In the genomic region with DNA sequence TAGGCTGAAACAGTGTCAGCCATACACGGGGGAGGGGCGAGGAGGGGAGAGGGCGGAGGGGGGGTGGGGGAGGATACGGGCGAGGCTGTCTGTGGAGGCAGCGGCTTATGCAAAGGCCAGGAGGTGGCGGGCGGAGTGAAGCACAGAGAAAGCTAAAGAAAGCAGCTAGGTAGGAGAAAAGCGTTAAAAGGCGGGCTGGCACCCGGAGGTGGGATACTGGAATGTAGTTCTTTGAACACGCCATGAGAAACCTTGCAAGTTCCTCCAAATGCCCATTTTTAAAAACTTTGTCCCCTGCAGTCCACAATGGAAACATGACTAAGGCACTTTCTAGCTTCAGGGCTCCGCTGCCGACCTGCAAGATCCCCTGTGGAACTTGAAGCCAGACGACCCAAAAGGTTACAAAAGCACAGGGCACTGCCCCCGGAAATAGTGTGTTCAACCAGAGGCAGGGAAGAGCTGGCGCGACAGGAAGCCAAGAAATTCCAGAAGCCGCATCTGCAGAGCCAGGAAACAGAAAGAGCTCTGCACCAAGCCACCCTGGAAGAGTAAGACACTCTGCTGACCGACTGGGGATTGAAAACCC, we compare ENCODE assay signal across 8 mouse cellular contexts. TPM values are rescaled to one million over a fixed set of nuclear protein-coding genes. Genes with fewer than 3 reads are reported as not detected.
A peak's percentile ranks its signal among the peaks of the same experiment; 100 is the strongest.
DNase-seq lines count a peak whose midpoint lies in the region; ATAC-seq lines count a peak whose summit lies in the region.

No protein-coding gene starts in this region.

- H3K4me2 ChIP-seq in embryonic facial prominence, embryonic 11.5 days (ENCODE audit: low read depth, low read length): no peak overlapping the region; the same call in none of the 2 replicates
- peak overlapping the region; percentile 70 for H3K4me2 ChIP-seq in heart, embryonic 13.5 days
- peak overlapping the region; percentile 58 for H3K4me2 ChIP-seq in kidney, embryonic 16.5 days (replicated peaks; ENCODE audit: low read depth, low read length)

- no peaks in the 10 kb centered on the region for H3K9me3 ChIP-seq in embryonic facial prominence, embryonic 11.5 days (replicated peaks; ENCODE audit: control insufficient read depth, low read length)
- no peaks in the 10 kb centered on the region for H3K9me3 ChIP-seq in heart, embryonic 13.5 days
- no peaks in the 10 kb centered on the region for H3K9me3 ChIP-seq in kidney, embryonic 16.5 days (ENCODE audit: low read length)

- 4% methylated on average over 20 of the region's 20 CpGs for WGBS in embryonic facial prominence, embryonic 11.5 days
- 6% methylated on average over 20 of the region's 20 CpGs for WGBS in heart, embryonic 13.5 days
- 3% methylated on average over 20 of the region's 20 CpGs for WGBS in kidney, embryonic 16.5 days

- peak overlapping the region; percentile 1; the same call in 1 of the 2 replicates for H3K9ac ChIP-seq in embryonic facial prominence, embryonic 11.5 days (replicated peaks; ENCODE audit: low read length)
- peak overlapping the region; percentile 70 for H3K9ac ChIP-seq in heart, embryonic 13.5 days
- H3K9ac ChIP-seq in kidney, embryonic 16.5 days (replicated peaks; ENCODE audit: low read length): peak overlapping the region; percentile 58

- H3K36me3 ChIP-seq in embryonic facial prominence, embryonic 11.5 days (replicated peaks; ENCODE audit: control insufficient read depth, insufficient read depth, low read depth, low read length): no peaks in the 10 kb centered on the region
- no peaks in the 10 kb centered on the region for H3K36me3 ChIP-seq in heart, embryonic 13.5 days
- no peaks in the 10 kb centered on the region for H3K36me3 ChIP-seq in kidney, embryonic 16.5 days (ENCODE audit: insufficient read depth, low read length)

- no peaks in the 10 kb centered on the region; the same call in none of the 2 replicates for H3K4me1 ChIP-seq in embryonic facial prominence, embryonic 11.5 days (ENCODE audit: control insufficient read depth, insufficient read depth, low read length)
- peaks cover 55% of the 10 kb centered on the region for H3K4me1 ChIP-seq in heart, embryonic 13.5 days
- H3K4me1 ChIP-seq in kidney, embryonic 16.5 days (ENCODE audit: insufficient read depth, low read length): peaks cover 37% of the 10 kb centered on the region

- peak overlapping the region; percentile 73 for H3K27ac ChIP-seq in embryonic facial prominence, embryonic 11.5 days (replicated peaks; ENCODE audit: low read depth, low read length)
- peak overlapping the region; percentile 78 for H3K27ac ChIP-seq in heart, embryonic 13.5 days (replicated peaks)
- H3K27ac ChIP-seq in kidney, embryonic 16.5 days (ENCODE audit: low read length): peak overlapping the region; percentile 91

- DNase-seq in frontal cortex, adult 2 months (ENCODE audit: extremely low spot score in 1 of 2, low spot score in 1 of 2): peak; percentile 41 to 74
- no peak for DNase-seq in frontal cortex, postnatal 14 days (ENCODE audit: low spot score in 2 of 2)
- peak; percentile 72 for DNase-seq in embryonic facial prominence, embryonic 11.5 days (ENCODE audit: low spot score)
- peak; percentile 67 for DNase-seq in lung, postnatal 10 days
- DNase-seq in skeletal muscle tissue, adult 2 months (ENCODE audit: low read depth, low spot score): peak; percentile 37
- no peak for DNase-seq in cerebellum, postnatal 36 days

- ATAC-seq in embryonic facial prominence, embryonic 11.5 days (replicated peaks; ENCODE audit: insufficient number of reproducible peaks, low FRiP score, low TSS enrichment, low read depth): no peak
- no peak for ATAC-seq in heart, embryonic 13.5 days (ENCODE audit: extremely low read depth, insufficient number of reproducible peaks, low FRiP score, low TSS enrichment)
- peak; percentile 57 for ATAC-seq in kidney, embryonic 16.5 days (ENCODE audit: low FRiP score, low TSS enrichment)

- no peaks in the 10 kb centered on the region for H3K27me3 ChIP-seq in embryonic facial prominence, embryonic 11.5 days (ENCODE audit: control insufficient read depth, insufficient read depth, low read length)
- no peaks in the 10 kb centered on the region for H3K27me3 ChIP-seq in heart, embryonic 13.5 days (replicated peaks)
- no peaks in the 10 kb centered on the region for H3K27me3 ChIP-seq in kidney, embryonic 16.5 days (ENCODE audit: insufficient read depth, low read length)

- no peak overlapping the region for H3K4me3 ChIP-seq in embryonic facial prominence, embryonic 11.5 days (ENCODE audit: low read depth, low read length)
- H3K4me3 ChIP-seq in heart, embryonic 13.5 days: peak overlapping the region; percentile 41
- H3K4me3 ChIP-seq in kidney, embryonic 16.5 days (ENCODE audit: low read length): peak overlapping the region; percentile 33

RNA-seq across cellular contexts. Expression of gene Sowahb, which starts 39.5 kb away (rescaled TPM):
- polyA plus RNA-seq in frontal cortex, adult 2 months (2012; rRNA removed): 5.2 and 5.4 TPM in 2 replicates
- polyA plus RNA-seq in embryonic facial prominence, embryonic 11.5 days (2014; fragmentation: Nextera tagmentation; extraction: Ambion mirVana): 0.45 and 0.66 TPM in 2 replicates
- 0.08 TPM in 1 of 2 replicates, not detected in the other for polyA plus RNA-seq in heart, embryonic 13.5 days (2015; fragmentation: Nextera tagmentation; extraction: Ambion mirVana)
- polyA plus RNA-seq in kidney, embryonic 16.5 days (2015; fragmentation: Nextera tagmentation; extraction: Ambion mirVana): 1.4 and 1.7 TPM in 2 replicates

Comparison
In these comparisons a context has a peak if more than half of its experiments do, and no peak if none do; other contexts are left out.
1. DNase-seq: peak in frontal cortex, adult 2 months (2 of 2), embryonic facial prominence, embryonic 11.5 days (single experiment), lung, postnatal 10 days (single experiment) and skeletal muscle tissue, adult 2 months (single experiment); none in frontal cortex, postnatal 14 days (0 of 2) and cerebellum, postnatal 36 days (0 of 2).
2. H3K9ac ChIP-seq: peak in every context shown above with its lines; median percentile 70 in heart, embryonic 13.5 days; 58 in kidney, embryonic 16.5 days; 1 in embryonic facial prominence, embryonic 11.5 days.
3. Peak in every context shown above with its lines, with median percentiles within 50 percentile points of each other: H3K27ac ChIP-seq.